Mouse (Mus musculus) forebrain, embryonic 16.5 days (tissue): ENCODE results near the gene Mapk14. TPM values are rescaled to one million over a fixed set of nuclear protein-coding genes. Genes with fewer than 3 reads are reported as not detected.

Experiments used
- ATAC-seq: fragments of 200-750 bp; cut with Nextera tagmentation; 2 replicates; pipeline ENCODE4 v1.8.0; 2017; ENCODE audit warnings: mild to moderate bottlenecking, moderate library complexity
- H3K27ac ChIP-seq: fragments of 300-500 bp; sonication (generic); 2 replicates; pipeline ENCODE4 v1.5.1; 2014; ENCODE audit warnings: low read length, control low read depth
- H3K27me3 ChIP-seq: fragments of 300-500 bp; sonication (generic); replicated peaks from 2 replicates; pipeline ENCODE4 v1.6.1; 2014; ENCODE audit warnings: low read length; ENCODE audit not compliant: control insufficient read depth, insufficient read depth
- H3K36me3 ChIP-seq: fragments of 300-500 bp; sonication (generic); 2 replicates; pipeline ENCODE4 v1.6.1; 2014; ENCODE audit not compliant: control insufficient read depth, insufficient read depth
- H3K4me1 ChIP-seq: fragments of 300-500 bp; sonication (generic); replicated peaks from 2 replicates; pipeline ENCODE4 v1.6.1; 2014; ENCODE audit warnings: low read length; ENCODE audit not compliant: control insufficient read depth, insufficient read depth
- H3K4me2 ChIP-seq: fragments of 300-500 bp; sonication (generic); 2 replicates; pipeline ENCODE4 v1.6.1; 2014; ENCODE audit warnings: mild to moderate bottlenecking, low read length, control low read depth
- H3K4me3 ChIP-seq: fragments of 300-500 bp; sonication (generic); replicated peaks from 2 replicates; pipeline ENCODE4 v1.5.1; 2014; ENCODE audit warnings: mild to moderate bottlenecking, low read length, control low read depth
- H3K9ac ChIP-seq: fragments of 300-500 bp; sonication (generic); replicated peaks from 2 replicates; pipeline ENCODE4 v1.6.1; 2014; ENCODE audit warnings: low read depth, low read length, control low read depth
- H3K9me3 ChIP-seq: fragments of 300-500 bp; sonication (generic); 2 replicates; pipeline ENCODE4 v1.6.1; 2016; ENCODE audit warnings: low read length; ENCODE audit not compliant: control insufficient read depth
- WGBS: fragments of 180-500 bp; shearing (Covaris S2); extraction: QIAGEN DNeasy Blood & Tissue Kit; methylation state at CpG from one replicate; pipeline ENCODE4 v1.1.7; 2014; 5-methylcytosine and 5-hydroxymethylcytosine counted together
- polyA plus RNA-seq: library from polyadenylated mRNA; unstranded; fragments of >200 nt; fragmentation: Nextera tagmentation; extraction: Ambion mirVana; gene quantifications from 2 replicates; pipeline ENCODE4 v1.2.1, GENCODE M21; 2015

Mapk14 gene
- polyA plus RNA-seq, 1 experiment from 2014 or later: 27.2 TPM

GRCm38 (mm10) chr17:28707136-28707627 is 16.1 kb downstream of the Mapk14 start:
- Histone ChIP-seq H3K9ac (no peak overlapping the region), H3K36me3 (no peaks in the 10 kb centered on the region), H3K4me3 (no peak overlapping the region), H3K9me3 (no peaks in the 10 kb centered on the region), H3K27me3 (no peaks in the 10 kb centered on the region), H3K27ac (no peak overlapping the region), H3K4me2 (no peak overlapping the region), H3K4me1 (peaks cover 3% of the 10 kb centered on the region; the same call in 1 of the 2 replicates)
- WGBS: 85% methylated on average over 3 of the region's 3 CpGs
- no peak for ATAC-seq

- Histone ChIP-seq H3K4me1 (peaks cover 3% of the 10 kb centered on the region; the same call in 1 of the 2 replicates), H3K27me3 (no peaks in the 10 kb centered on the region), H3K4me3 (no peak overlapping the region), H3K9me3 (no peaks in the 10 kb centered on the region), H3K9ac (no peak overlapping the region), H3K4me2 (no peak overlapping the region), H3K36me3 (no peaks in the 10 kb centered on the region), H3K27ac (no peak overlapping the region)
- no peak for ATAC-seq
- 95% methylated on average over 2 of the region's 2 CpGs for WGBS
Observed at GRCm38 (mm10) chr17:28707816-28708215, 16.7 kb downstream of the Mapk14 start.

- no peak for ATAC-seq
- Histone ChIP-seq H3K27me3 (no peaks in the 10 kb centered on the region), H3K4me2 (no peak overlapping the region), H3K9ac (no peak overlapping the region), H3K36me3 (peaks cover under 1% of the 10 kb centered on the region), H3K4me3 (no peak overlapping the region), H3K27ac (no peak overlapping the region), H3K4me1 (peaks cover 3% of the 10 kb centered on the region; the same call in 1 of the 2 replicates), H3K9me3 (no peaks in the 10 kb centered on the region)
- WGBS: 48% methylated on average over 2 of the region's 2 CpGs
Observed at GRCm38 (mm10) chr17:28708989-28709388, 17.9 kb downstream of the Mapk14 start.

GRCm38 (mm10) chr17:28709552-28710290 is 18.6 kb downstream of the Mapk14 start:
- WGBS: 92% methylated on average over 8 of the region's 8 CpGs
- Histone ChIP-seq H3K27ac (no peak overlapping the region), H3K4me2 (no peak overlapping the region), H3K4me3 (no peak overlapping the region), H3K4me1 (peaks cover 3% of the 10 kb centered on the region; the same call in 1 of the 2 replicates), H3K9me3 (no peaks in the 10 kb centered on the region), H3K27me3 (no peaks in the 10 kb centered on the region), H3K9ac (no peak overlapping the region), H3K36me3 (peaks cover 6% of the 10 kb centered on the region)
- no peak for ATAC-seq

- Histone ChIP-seq H3K27me3 (no peaks in the 10 kb centered on the region), H3K27ac (no peak overlapping the region), H3K4me1 (peaks cover 3% of the 10 kb centered on the region; the same call in 1 of the 2 replicates), H3K4me2 (no peak overlapping the region), H3K4me3 (no peak overlapping the region), H3K9me3 (no peaks in the 10 kb centered on the region), H3K9ac (no peak overlapping the region), H3K36me3 (peaks cover 6% of the 10 kb centered on the region)
- no peak for ATAC-seq
- 96% methylated on average over 8 of the region's 8 CpGs for WGBS
Observed at GRCm38 (mm10) chr17:28710291-28710688, 19.2 kb downstream of the Mapk14 start.

- no peaks in the 10 kb centered on the region for H3K27me3 ChIP-seq
- no peak for ATAC-seq
- no peak overlapping the region for H3K9ac ChIP-seq
- H3K36me3 ChIP-seq: peaks cover 6% of the 10 kb centered on the region
- H3K9me3 ChIP-seq: no peaks in the 10 kb centered on the region
- no peak overlapping the region for H3K27ac ChIP-seq
- WGBS: 90% methylated on average over 6 of the region's 6 CpGs
- no peak overlapping the region for H3K4me3 ChIP-seq
- no peak overlapping the region for H3K4me2 ChIP-seq
- H3K4me1 ChIP-seq: peaks cover 3% of the 10 kb centered on the region; the same call in 1 of the 2 replicates
Observed at GRCm38 (mm10) chr17:28711237-28711636, 20.1 kb downstream of the Mapk14 start.

GRCm38 (mm10) chr17:28712305-28712704 is 21.2 kb downstream of the Mapk14 start:
- Histone ChIP-seq H3K27ac (no peak overlapping the region), H3K27me3 (no peaks in the 10 kb centered on the region), H3K36me3 (peaks cover 6% of the 10 kb centered on the region), H3K9me3 (no peaks in the 10 kb centered on the region), H3K4me2 (no peak overlapping the region), H3K4me1 (no peaks in the 10 kb centered on the region), H3K9ac (no peak overlapping the region), H3K4me3 (no peak overlapping the region)
- ATAC-seq: no peak
- WGBS: 90% methylated on average over 6 of the region's 6 CpGs

GRCm38 (mm10) chr17:28714006-28714405 is 22.9 kb downstream of the Mapk14 start:
- no peak overlapping the region for H3K27ac ChIP-seq
- peaks cover 6% of the 10 kb centered on the region for H3K36me3 ChIP-seq
- H3K9ac ChIP-seq: no peak overlapping the region
- no peaks in the 10 kb centered on the region for H3K27me3 ChIP-seq
- H3K4me1 ChIP-seq: no peaks in the 10 kb centered on the region
- 96% methylated on average over 3 of the region's 3 CpGs for WGBS
- no peak overlapping the region for H3K4me2 ChIP-seq
- no peak overlapping the region for H3K4me3 ChIP-seq
- ATAC-seq: no peak
- no peaks in the 10 kb centered on the region for H3K9me3 ChIP-seq

- WGBS: 79% methylated on average over 7 of the region's 7 CpGs
- Histone ChIP-seq H3K4me3 (no peak overlapping the region), H3K4me1 (no peaks in the 10 kb centered on the region), H3K9me3 (no peaks in the 10 kb centered on the region), H3K27ac (peak overlapping the region; percentile 0; the same call in 1 of the 2 replicates), H3K4me2 (no peak overlapping the region), H3K27me3 (no peaks in the 10 kb centered on the region), H3K36me3 (peaks cover 9% of the 10 kb centered on the region), H3K9ac (no peak overlapping the region)
- 0 out of 2 replicates have a peak, but pooled peaks have one; percentile 15 for ATAC-seq
Observed at GRCm38 (mm10) chr17:28715832-28716548, 24.9 kb downstream of the Mapk14 start.
